Mouse (Mus musculus) ES-Bruce4 (cell line): ENCODE results near the gene Ccdc97. TPM values are rescaled to one million over a fixed set of nuclear protein-coding genes. Genes with fewer than 3 reads are reported as not detected.
A peak's percentile ranks its signal among the peaks of the same experiment; 100 is the strongest.

Experiments used
- H3K27ac ChIP-seq: 2 replicates; pipeline ENCODE4 v1.5.1; 2012; ENCODE audit warnings: low read length, inconsistent platforms; ENCODE audit not compliant: insufficient read depth
- H3K27me3 ChIP-seq: 2 replicates; pipeline ENCODE4 v1.6.1; 2012; ENCODE audit warnings: mild to moderate bottlenecking, low read length, inconsistent platforms; ENCODE audit not compliant: control insufficient read depth, poor library complexity, insufficient read depth, severe bottlenecking
- H3K36me3 ChIP-seq: 2 replicates; pipeline ENCODE4 v1.6.1; 2012; ENCODE audit warnings: inconsistent platforms, mild to moderate bottlenecking, low read length, moderate library complexity; ENCODE audit not compliant: control insufficient read depth, poor library complexity, insufficient read depth, severe bottlenecking
- H3K4me1 ChIP-seq: one replicate; pipeline ENCODE4 v1.8.1; 2011; ENCODE audit warnings: low read length; ENCODE audit not compliant: control insufficient read depth, insufficient read depth
- H3K4me3 ChIP-seq: 2 replicates; pipeline ENCODE4 v1.5.1; 2011; ENCODE audit warnings: low read depth, mild to moderate bottlenecking, low read length
- H3K9ac ChIP-seq: 2 replicates; pipeline ENCODE4 v1.6.1; 2012; ENCODE audit warnings: low read depth, mild to moderate bottlenecking, inconsistent platforms; ENCODE audit not compliant: poor library complexity, severe bottlenecking
- H3K9me3 ChIP-seq: replicated peaks from 2 replicates; pipeline ENCODE4 v1.6.1; 2012; ENCODE audit warnings: mild to moderate bottlenecking, low read length, inconsistent platforms; ENCODE audit not compliant: control insufficient read depth, poor library complexity, insufficient read depth, severe bottlenecking
- CTCF ChIP-seq: IDR thresholded peaks from one replicate; pipeline ENCODE4 v1.8.1; 2011; ENCODE audit warnings: low read depth, low read length
- EP300 ChIP-seq: IDR thresholded peaks from 2 replicates; pipeline ENCODE4 v1.6.1; 2011; ENCODE audit warnings: low read depth, low read length; ENCODE audit not compliant: insufficient read depth
- POLR2A ChIP-seq: IDR thresholded peaks from one replicate; pipeline ENCODE4 v1.8.1; 2011; ENCODE audit warnings: low read length; ENCODE audit not compliant: insufficient read depth
- polyA plus RNA-seq: library from polyadenylated mRNA; stranded (reverse); fragments of >200 nt; gene quantifications from 2 replicates; pipeline ENCODE4 v1.2.4, GENCODE M21; 2011; ENCODE audit warnings: low read depth; ENCODE audit not compliant: missing spikeins, insufficient read depth, insufficient read length

Gene Ccdc97
- polyA plus RNA-seq, 1 experiment: 46.9 TPM

- Histone ChIP-seq H3K9ac (peak overlapping the region; percentile 99), H3K27ac (peak overlapping the region; percentile 92), H3K36me3 (peaks cover 6% of the 10 kb centered on the region; the same call in 1 of the 2 replicates), H3K4me3 (peak overlapping the region; percentile 67), H3K27me3 (no peaks in the 10 kb centered on the region), H3K9me3 (no peaks in the 10 kb centered on the region), H3K4me1 (no peaks in the 10 kb centered on the region)
- TF ChIP-seq CTCF: peak; percentile 57
- no peak for TF ChIP-seq EP300
- peak; percentile 55 for TF ChIP-seq POLR2A
These were observed 37.1 kb upstream of the Ccdc97 start for GRCm38 (mm10) chr7:25756011-25756410.

DNA sequence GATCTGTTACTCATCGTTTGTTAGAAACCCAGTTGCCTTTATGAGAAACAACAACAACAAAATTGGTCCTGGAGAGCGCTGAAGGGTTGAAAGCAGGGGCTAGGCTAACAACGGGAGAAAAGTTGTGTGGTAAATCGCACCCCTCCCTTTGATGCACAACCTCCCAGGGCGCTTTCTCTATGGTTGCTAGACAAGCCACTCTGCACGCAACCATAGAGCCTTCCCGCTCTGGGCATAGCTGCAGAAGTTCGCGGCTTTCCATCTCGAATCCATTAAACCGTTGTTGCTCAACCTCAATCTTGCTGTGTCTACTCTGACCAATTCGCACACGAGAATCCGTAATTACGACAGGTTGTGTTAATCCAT is 36.6 kb upstream of the Ccdc97 start:
- peak overlapping the region; percentile 67 for H3K4me3 ChIP-seq
- H3K4me1 ChIP-seq: no peaks in the 10 kb centered on the region
- H3K9ac ChIP-seq: peak overlapping the region; percentile 99
- TF ChIP-seq POLR2A: no peak
- TF ChIP-seq CTCF: no peak
- no peak for TF ChIP-seq EP300
- no peaks in the 10 kb centered on the region for H3K9me3 ChIP-seq
- no peaks in the 10 kb centered on the region for H3K27me3 ChIP-seq
- H3K36me3 ChIP-seq: peaks cover 11% of the 10 kb centered on the region
- H3K27ac ChIP-seq: peak overlapping the region; percentile 92

- Histone ChIP-seq H3K9me3 (no peaks in the 10 kb centered on the region), H3K36me3 (peaks cover 15% of the 10 kb centered on the region), H3K4me1 (no peaks in the 10 kb centered on the region), H3K9ac (peak within 1 kb of the TSS; percentile 99), H3K27me3 (no peaks in the 10 kb centered on the region), H3K27ac (peak within 1 kb of the TSS; percentile 92), H3K4me3 (peak within 1 kb of the TSS; percentile 87)
- TF ChIP-seq CTCF (peak; percentile 10), POLR2A (no peak), EP300 (0 out of 2 replicates have a peak, but pooled peaks have one; percentile 30)
These were observed 36.0 kb upstream of the Ccdc97 start, which contains the start of gene Hnrnpul1 for GRCm38 (mm10) chr7:25754738-25755467. Gene Hnrnpul1, minus strand, starts transcription at chr7:25754757.

GRCm38 (mm10) chr7:25754439-25754737 is 35.5 kb upstream of the Ccdc97 start:
- H3K4me3 ChIP-seq: peak overlapping the region; percentile 87
- H3K27ac ChIP-seq: peak overlapping the region; percentile 33; the same call in 1 of the 2 replicates
- no peaks in the 10 kb centered on the region for H3K27me3 ChIP-seq
- H3K9ac ChIP-seq: peak overlapping the region; percentile 99
- no peaks in the 10 kb centered on the region for H3K9me3 ChIP-seq
- H3K36me3 ChIP-seq: peaks cover 20% of the 10 kb centered on the region
- no peaks in the 10 kb centered on the region for H3K4me1 ChIP-seq
- TF ChIP-seq POLR2A: no peak
- no peak for TF ChIP-seq EP300
- no peak for TF ChIP-seq CTCF

DNA sequence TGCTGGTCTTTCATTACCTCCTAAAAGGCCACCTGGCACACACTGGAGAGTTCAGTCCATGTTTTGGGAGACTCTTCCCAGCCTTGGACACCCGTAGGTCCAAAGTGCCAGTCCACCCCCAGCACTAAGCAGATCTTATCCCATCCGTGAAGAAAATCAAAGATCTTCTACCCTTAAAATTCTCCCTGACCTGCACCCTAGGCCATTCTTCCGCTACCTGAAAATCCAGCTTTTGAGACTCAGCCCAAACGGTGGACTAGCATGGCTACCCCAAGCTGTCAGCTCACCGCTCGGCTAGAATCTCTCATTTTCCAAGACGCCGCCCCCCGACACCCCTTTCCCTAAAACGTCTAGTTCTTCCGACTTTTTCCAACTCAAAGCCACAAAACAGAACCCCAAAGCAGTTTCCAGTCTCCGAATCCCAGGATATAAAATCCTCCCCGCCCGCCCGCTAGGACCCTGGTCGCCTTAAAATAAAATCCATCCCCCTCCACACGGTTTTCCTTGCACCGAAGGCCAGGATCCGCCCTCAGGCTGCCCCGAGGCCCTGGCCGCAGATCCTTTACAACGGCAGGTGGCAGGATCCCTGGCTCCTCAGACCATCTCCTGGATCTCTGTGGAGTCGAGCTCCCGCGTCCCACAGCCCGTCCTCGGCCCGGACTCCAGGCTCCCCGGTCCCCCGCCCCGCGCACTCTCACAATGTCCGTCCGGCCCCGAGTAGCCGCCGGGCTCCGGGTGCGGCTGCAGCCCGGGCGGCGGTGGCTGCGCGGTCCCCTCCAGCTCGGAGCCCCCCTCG is 35.0 kb upstream of the Ccdc97 start:
- H3K4me1 ChIP-seq: no peaks in the 10 kb centered on the region
- peak overlapping the region; percentile 99 for H3K9ac ChIP-seq
- peak overlapping the region; percentile 87 for H3K4me3 ChIP-seq
- no peaks in the 10 kb centered on the region for H3K27me3 ChIP-seq
- peaks cover 26% of the 10 kb centered on the region for H3K36me3 ChIP-seq
- peak overlapping the region; percentile 33; the same call in 1 of the 2 replicates for H3K27ac ChIP-seq
- no peak for TF ChIP-seq EP300
- no peak for TF ChIP-seq POLR2A
- no peak for TF ChIP-seq CTCF
- H3K9me3 ChIP-seq: no peaks in the 10 kb centered on the region

- Histone ChIP-seq H3K27ac (no peak overlapping the region), H3K36me3 (peaks cover 33% of the 10 kb centered on the region)
These were observed 34.2 kb upstream of the Ccdc97 start for GRCm38 (mm10) chr7:25753076-25753475.

More at GRCm38 (mm10) chr7:25753076-25753475, 34.2 kb upstream of the Ccdc97 start:
- peak overlapping the region; percentile 87 for H3K4me3 ChIP-seq
- peak overlapping the region; percentile 99 for H3K9ac ChIP-seq
- TF ChIP-seq EP300 (no peak), CTCF (no peak), POLR2A (no peak)
- no peaks in the 10 kb centered on the region for H3K9me3 ChIP-seq
- H3K4me1 ChIP-seq: no peaks in the 10 kb centered on the region
- H3K27me3 ChIP-seq: no peaks in the 10 kb centered on the region
